ENCODE assay signal across 7 mouse cellular contexts in the genomic region with DNA sequence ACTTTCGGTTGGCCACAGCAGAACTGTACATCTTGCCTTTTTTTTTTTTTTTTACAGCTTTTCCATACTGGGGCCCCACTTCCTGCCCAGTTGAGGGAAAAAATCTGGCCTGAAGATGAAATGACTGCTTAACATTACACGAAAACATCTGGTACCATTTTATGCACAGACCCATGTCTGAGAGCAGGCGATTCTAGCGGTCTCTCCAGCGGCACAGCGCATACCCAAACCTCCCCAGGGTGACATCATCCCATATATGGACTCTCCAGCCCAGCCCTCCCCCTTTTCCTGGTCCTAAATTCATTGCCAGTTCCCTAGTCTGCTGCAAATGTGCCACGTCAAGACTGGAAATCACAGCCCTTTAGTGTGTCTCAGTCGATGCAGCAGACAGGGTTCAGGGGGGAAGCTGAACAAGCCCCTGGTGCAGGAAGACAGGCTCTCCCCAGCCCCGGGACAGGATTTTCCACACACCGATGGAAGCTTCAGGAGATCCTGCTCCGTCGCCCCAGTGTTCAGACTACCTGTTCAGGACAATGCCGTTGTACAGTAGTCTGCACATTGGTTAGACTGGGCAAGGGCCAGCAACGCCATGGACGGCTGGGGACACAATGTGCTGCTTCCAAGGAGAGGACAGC.
DNase-seq lines count a peak whose midpoint lies in the region; ATAC-seq and TF ChIP-seq lines count a peak whose summit lies in the region.

No protein-coding gene starts in this region.

- peak overlapping the region; percentile 49 for H3K4me2 ChIP-seq in intestine, postnatal 0 days (replicated peaks; ENCODE audit: low read depth)
- H3K4me2 ChIP-seq in liver, postnatal 0 days (ENCODE audit: low read depth, low read length): peak overlapping the region; percentile 13; the same call in 1 of the 2 replicates
- H3K4me2 ChIP-seq in stomach, postnatal 0 days (replicated peaks; ENCODE audit: low read depth): peak overlapping the region; percentile 45

- H3K36me3 ChIP-seq in intestine, postnatal 0 days (ENCODE audit: control insufficient read depth, insufficient read depth): no peaks in the 10 kb centered on the region
- H3K36me3 ChIP-seq in liver, postnatal 0 days (replicated peaks; ENCODE audit: insufficient read depth, low read length): no peaks in the 10 kb centered on the region
- H3K36me3 ChIP-seq in stomach, postnatal 0 days (ENCODE audit: control insufficient read depth, insufficient read depth, low read length): no peaks in the 10 kb centered on the region

- no peaks in the 10 kb centered on the region for H3K9me3 ChIP-seq in intestine, postnatal 0 days (ENCODE audit: control insufficient read depth)
- H3K9me3 ChIP-seq in liver, postnatal 0 days (ENCODE audit: low read length): no peaks in the 10 kb centered on the region
- no peaks in the 10 kb centered on the region for H3K9me3 ChIP-seq in stomach, postnatal 0 days (ENCODE audit: control insufficient read depth, low read length)

- peak; percentile 75 for DNase-seq in embryo, embryonic 9.5 days (ENCODE audit: extremely low spot score)
- DNase-seq in heart, adult 18-20 months: peak; percentile 83 to 87
- no peak for DNase-seq in liver, postnatal 0 days
- DNase-seq in stomach, postnatal 0 days (ENCODE audit: low spot score): peak; percentile 38
- no peak for DNase-seq in cerebellum, adult 9-10 months
- no peak for DNase-seq in layer of hippocampus, adult 9-11 months

- TF ChIP-seq CTCF in intestine, postnatal 0 days (IDR thresholded peaks at IDR 0.05; ENCODE audit: low read depth): no peak
- TF ChIP-seq CTCF in liver, postnatal 0 days (IDR thresholded peaks at IDR 0.05; ENCODE audit: low read depth): no peak
- TF ChIP-seq CTCF in stomach, postnatal 0 days (IDR thresholded peaks at IDR 0.05; ENCODE audit: low read depth): no peak

- no peaks in the 10 kb centered on the region for H3K4me1 ChIP-seq in intestine, postnatal 0 days (replicated peaks; ENCODE audit: control insufficient read depth, insufficient read depth, low read length)
- H3K4me1 ChIP-seq in liver, postnatal 0 days (ENCODE audit: insufficient read depth): peaks cover 3% of the 10 kb centered on the region; the same call in 1 of the 2 replicates
- no peaks in the 10 kb centered on the region for H3K4me1 ChIP-seq in stomach, postnatal 0 days (replicated peaks; ENCODE audit: control insufficient read depth, insufficient read depth)

- H3K27ac ChIP-seq in intestine, postnatal 0 days (ENCODE audit: low read depth, low read length): peak overlapping the region; percentile 81
- H3K27ac ChIP-seq in liver, postnatal 0 days (ENCODE audit: low read depth): peak overlapping the region; percentile 52; the same call in 1 of the 2 replicates
- peak overlapping the region; percentile 94 for H3K27ac ChIP-seq in stomach, postnatal 0 days (replicated peaks)

- 51% methylated on average over 15 of the region's 15 CpGs for WGBS in intestine, postnatal 0 days
- 56% methylated on average over 15 of the region's 15 CpGs for WGBS in liver, postnatal 0 days (ENCODE audit: insufficient replicate concordance)
- WGBS in stomach, postnatal 0 days: 38% methylated on average over 15 of the region's 15 CpGs

- peak; percentile 73 for ATAC-seq in intestine, postnatal 0 days
- ATAC-seq in liver, postnatal 0 days: peak; percentile 35; the same call in 1 of the 2 replicates
- ATAC-seq in stomach, postnatal 0 days (ENCODE audit: low FRiP score, low TSS enrichment): peak; percentile 97

- no peak for TF ChIP-seq EP300 in liver, postnatal 0 days (IDR thresholded peaks at IDR 0.05; ENCODE audit: low read depth)
- TF ChIP-seq EP300 in stomach, postnatal 0 days (optimal IDR thresholded peaks at IDR 0.05): peak; percentile 55

- peak overlapping the region; percentile 40 for H3K4me3 ChIP-seq in intestine, postnatal 0 days (ENCODE audit: low read depth, low read length)
- H3K4me3 ChIP-seq in liver, postnatal 0 days (ENCODE audit: low read depth, low read length): peak overlapping the region; percentile 23; the same call in 1 of the 2 replicates
- peak overlapping the region; percentile 47 for H3K4me3 ChIP-seq in stomach, postnatal 0 days (ENCODE audit: low read depth, low read length)

- peak overlapping the region; percentile 43 for H3K9ac ChIP-seq in intestine, postnatal 0 days (ENCODE audit: low read depth, low read length)
- peak overlapping the region; percentile 34; the same call in 1 of the 2 replicates for H3K9ac ChIP-seq in liver, postnatal 0 days (replicated peaks)
- peak overlapping the region; percentile 68 for H3K9ac ChIP-seq in stomach, postnatal 0 days (ENCODE audit: low read length)

- no peaks in the 10 kb centered on the region for H3K27me3 ChIP-seq in intestine, postnatal 0 days (replicated peaks; ENCODE audit: control insufficient read depth, insufficient read depth, low read length)
- H3K27me3 ChIP-seq in liver, postnatal 0 days (ENCODE audit: insufficient read depth, low read length): no peaks in the 10 kb centered on the region
- no peaks in the 10 kb centered on the region for H3K27me3 ChIP-seq in stomach, postnatal 0 days (ENCODE audit: control insufficient read depth, insufficient read depth, low read length)

Comparison
In these comparisons a context has a peak if more than half of its experiments do, and no peak if none do; other contexts are left out.
1. DNase-seq: peak in embryo, embryonic 9.5 days (single experiment), heart, adult 18-20 months (2 of 2) and stomach, postnatal 0 days (single experiment); none in liver, postnatal 0 days (single experiment), cerebellum, adult 9-10 months (single experiment) and layer of hippocampus, adult 9-11 months (single experiment).
2. ATAC-seq: peak in every context shown above with its lines; median percentile 97 in stomach, postnatal 0 days; 73 in intestine, postnatal 0 days; 35 in liver, postnatal 0 days.
3. Peak in every context shown above with its lines, with median percentiles within 50 percentile points of each other: H3K27ac ChIP-seq, H3K4me2 ChIP-seq, H3K4me3 ChIP-seq and H3K9ac ChIP-seq.